Mouse (Mus musculus) cerebellum, postnatal 14 days (tissue): ENCODE measurements at regions not wholly inside any gene's neighbourhood (a gene's known extent, or its start where the extent isn't known, plus 50 kb on each side); places are given as distances from the start of the nearest gene placed in this dataset.

Source experiments
- DNase-seq, 2 experiments: peaks; one replicate each; pipeline ENCODE4 v3.0.0; 2021; ENCODE audit warnings: mixed read lengths in 2 of 2

DNA sequence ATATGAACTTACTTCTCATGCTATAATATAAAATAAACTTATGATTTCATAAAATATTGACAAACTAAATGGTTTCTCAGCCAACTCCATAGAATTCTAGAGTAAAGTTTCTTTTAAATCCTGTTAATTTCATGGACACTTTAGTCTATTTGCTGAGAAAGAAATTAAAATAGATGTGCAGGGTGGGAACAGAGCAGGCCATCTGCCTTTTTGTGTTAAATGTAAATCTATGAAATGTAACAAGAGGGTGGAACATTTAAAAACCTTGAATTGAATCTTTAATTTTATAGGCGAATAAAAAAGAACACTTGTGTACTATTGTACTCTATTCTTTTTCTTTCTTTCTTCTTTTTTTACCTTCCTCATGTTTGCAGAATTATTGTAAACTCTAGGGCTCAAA is 1050.7 kb downstream of the Tbl1xr1 start:
- no peak for DNase-seq

DNA sequence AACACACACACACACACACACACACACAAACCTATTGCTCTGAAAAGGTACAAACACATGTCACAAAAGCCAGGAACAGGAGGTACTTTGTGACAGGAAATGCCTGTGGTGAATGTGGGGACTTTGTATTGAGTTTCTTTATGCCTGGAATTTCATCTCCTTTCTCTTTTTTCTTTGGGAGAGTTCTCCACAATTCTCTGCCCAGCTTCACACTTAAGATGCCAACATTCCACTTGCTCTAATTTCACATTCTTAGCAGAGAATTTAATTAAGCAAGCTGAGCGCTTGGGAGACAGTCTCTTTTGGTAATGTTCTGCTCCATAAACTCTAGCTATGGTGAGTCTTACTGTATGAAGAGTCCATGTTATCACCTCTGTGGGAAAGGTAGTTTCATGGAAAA is 1059.1 kb downstream of the Tbl1xr1 start:
- no peak for DNase-seq

DNA sequence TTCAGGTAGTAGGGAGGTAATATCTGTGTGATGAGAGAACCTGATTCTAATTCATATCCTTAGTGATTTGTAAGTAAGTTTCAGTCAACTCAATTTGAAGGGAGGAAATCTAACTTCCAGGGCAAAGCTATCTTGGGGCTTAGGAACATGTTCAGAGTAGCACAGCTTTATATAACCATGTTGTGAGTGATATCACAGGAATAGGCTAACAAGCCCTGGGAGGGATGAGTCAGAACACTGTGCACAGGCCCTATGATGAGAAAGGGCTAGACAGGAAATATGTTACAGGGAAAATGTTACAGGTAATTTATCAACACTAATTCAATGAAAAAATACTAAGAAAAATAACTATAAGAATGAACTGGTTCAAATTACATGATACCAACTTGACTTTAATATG is 1062.5 kb downstream of the Tbl1xr1 start:
- no peak for DNase-seq

DNA sequence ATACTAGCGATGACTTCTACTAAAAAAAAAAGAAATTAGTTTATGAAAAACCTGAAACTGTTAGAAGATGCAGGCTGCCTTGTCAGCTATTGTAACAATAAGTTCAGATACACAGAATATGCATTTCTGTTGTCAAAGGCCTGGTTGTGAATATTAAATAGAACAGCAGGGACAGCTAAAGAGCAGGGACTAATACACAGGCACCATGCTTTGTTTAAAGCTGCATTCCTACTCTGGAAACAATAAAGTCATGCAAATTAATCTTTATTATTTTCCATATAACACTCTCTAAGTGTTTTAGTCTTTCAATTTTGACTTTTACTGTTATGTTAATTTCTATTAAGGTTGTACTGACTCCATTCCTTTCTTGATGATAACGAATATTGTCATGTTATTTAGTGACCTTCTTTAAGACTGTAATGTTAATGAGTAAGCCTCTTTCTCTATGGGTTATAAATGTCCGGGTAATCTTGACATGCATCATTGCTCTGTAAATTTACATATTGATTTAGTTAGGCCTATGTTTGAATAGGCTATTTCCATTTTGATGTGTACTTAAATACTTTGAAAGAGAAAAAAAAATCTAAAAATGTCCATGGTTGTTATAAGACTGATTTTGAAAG is 1088.5 kb downstream of the Tbl1xr1 start:
- no peak for DNase-seq

DNA sequence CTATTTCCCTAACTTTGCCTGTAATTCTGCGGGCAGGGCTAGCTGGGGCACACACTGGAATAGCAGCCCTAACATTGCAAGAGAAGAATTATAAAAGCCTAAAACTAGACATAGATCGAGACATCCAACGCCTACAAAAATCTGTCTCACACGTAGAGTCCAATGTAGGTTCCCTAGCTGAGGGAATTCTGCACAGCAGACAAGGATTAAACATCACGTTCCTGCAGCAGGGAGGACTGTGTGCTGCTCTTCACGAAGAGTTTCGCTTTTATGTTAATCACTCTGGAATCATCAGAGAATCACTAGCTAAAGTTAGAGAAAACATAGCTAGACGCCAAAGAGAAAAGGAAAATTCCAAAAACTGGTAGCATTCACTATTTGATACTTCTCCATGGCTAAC is 1106.9 kb downstream of the Tbl1xr1 start:
- DNase-seq, result no peak

DNA sequence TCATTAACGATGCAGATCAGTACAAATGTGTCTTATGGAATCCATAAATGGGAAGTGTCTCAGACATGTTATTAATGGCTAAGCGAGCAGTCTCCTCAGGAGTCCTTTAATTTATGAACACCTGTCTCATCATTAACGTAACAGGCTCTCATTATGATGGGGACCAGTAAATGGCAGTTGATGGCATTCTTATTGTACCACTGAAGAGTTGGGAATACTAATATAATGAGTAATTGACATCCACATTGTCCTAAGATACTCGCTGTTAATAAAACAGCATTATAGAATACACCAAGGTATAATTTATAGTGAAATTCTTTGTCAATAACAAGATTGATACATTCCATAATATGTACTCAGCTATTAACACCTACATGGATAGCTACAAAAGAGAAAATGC is 1112.0 kb downstream of the Tbl1xr1 start:
- DNase-seq, result no peak

DNA sequence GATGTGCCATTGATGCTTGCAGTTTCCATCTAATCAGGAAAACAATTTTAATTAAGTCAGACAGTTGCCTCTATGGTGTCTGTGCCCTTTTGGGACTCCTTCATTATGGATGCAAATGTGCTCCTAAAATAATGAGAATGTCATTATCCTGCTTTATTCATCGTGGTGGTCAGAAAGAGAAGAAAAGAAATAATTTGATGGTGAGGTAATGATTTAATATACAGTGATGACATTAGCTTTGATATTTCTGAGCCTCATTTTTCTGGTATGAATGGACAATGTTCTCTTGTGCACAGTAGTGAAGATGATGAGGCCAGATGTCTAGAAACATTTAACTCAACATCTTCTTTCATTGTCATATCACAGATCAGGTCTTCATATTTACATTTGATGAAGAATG is 1123.6 kb downstream of the Tbl1xr1 start:
- no peak for DNase-seq

DNA sequence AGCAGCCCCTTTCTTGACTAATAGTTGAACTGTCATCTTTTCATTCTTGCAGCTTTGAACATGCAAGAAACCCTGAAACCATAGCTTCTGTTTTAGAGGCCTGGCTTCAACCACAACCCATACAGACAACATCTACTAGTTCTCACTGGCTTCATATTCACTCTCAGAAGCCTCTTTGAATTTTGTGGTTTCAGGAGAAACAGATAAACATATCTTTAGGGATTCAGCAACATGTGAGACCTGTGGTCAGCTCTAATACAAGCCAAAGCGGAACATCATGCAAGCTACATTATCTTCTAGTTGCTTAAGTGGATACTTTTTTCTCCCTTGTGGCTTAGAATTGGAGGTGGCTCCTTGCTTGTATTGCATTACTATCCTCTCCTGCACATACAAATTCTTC is 1138.0 kb downstream of the Tbl1xr1 start:
- DNase-seq, result no peak

DNA sequence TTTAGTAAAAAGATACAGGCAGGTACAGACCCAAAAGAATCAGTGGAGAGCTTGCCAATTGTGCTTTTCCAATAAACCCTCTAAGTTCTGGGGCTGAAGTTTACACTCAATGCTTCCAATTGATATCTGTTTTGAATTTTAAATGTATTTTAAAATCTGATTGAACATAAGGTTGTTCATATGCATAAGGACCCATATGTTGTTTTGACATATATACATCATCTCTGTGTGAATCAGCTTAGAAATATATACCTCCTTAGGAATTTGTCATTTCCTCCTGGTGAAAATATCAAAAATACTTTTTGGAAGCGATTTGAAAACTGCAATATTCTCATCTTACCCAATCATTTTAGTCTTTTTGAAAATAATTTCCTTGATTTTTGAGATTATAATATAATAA is 1140.3 kb downstream of the Tbl1xr1 start:
- no peak for DNase-seq

DNA sequence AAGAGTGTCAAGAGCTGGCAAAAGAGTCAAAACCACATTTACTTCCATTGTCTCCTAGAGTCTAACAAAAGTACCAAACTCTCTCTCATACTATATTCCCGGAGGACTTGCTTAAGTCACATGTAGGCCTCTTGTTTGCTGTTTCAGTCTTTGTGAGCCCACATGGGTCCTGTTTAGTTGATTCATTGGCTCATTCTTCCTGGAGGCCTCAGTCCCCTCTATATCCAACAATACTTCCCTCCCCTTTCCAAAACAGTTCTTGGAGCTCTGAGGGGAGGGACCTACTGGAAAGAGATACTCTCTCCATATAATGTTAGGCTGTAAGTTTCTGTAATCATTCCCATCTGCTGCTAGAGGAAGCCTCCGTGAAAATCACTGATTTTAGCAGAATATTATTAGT is 1171.8 kb downstream of the Tbl1xr1 start:
- DNase-seq, result no peak

DNA sequence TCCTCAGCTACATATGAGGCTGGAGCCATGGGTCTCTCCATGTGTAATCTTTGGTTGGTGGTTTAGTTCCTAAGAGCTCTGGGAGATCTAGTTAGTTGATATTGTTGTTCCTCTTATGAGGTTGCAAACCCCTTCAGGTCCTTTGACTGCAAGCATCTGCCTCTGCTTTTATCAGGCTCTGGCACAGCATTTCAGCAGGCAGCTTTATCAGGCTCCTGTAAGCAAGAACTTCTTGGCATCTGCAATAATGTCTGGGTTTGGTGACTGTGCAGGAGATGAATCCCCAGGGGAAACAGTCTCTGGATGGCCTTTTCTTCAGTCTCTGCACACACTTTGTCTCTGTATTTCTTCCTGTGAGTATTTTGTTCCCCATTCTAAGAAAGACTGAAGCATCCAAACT is 1175.7 kb downstream of the Tbl1xr1 start:
- no peak for DNase-seq

DNA sequence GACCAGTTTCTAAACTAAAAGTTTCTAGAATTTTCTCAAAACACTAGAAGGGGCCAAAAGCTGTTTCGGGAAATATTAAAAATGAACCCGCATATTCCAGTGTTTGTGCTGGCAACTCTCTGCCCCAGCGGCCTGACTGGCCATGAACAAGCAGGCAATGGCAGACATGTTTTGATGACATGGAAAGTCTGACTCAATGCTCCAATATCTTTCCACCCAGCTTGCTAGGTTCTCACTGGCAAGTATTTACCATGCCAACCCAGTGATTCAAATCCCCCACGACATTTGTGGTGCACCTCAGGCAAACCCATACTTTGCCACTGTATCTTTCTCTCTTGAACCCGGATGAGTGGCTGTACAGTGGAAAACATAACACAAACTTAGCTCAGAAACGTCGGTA is 1222.4 kb downstream of the Tbl1xr1 start:
- DNase-seq, result no peak

DNA sequence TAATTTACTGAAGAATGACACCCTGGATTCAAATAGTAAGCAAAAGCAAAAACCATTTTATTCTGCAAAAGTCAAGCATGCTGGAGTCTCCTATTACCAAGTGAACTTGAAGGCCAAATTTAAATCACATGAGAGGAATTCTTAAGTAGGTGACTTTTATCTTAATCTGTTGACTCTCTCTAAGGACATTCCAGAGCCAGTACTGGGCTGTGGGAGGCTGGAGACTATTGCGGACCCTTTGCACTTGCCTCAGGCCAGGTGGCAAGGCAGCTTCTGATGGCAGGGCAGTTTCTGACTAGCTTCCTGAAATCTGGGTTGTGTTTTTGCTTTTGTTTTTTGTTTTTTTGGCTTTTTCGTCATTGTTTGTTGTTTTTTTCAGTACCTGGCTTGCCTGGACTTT is 1257.8 kb downstream of the Tbl1xr1 start:
- DNase-seq, result no peak

DNA sequence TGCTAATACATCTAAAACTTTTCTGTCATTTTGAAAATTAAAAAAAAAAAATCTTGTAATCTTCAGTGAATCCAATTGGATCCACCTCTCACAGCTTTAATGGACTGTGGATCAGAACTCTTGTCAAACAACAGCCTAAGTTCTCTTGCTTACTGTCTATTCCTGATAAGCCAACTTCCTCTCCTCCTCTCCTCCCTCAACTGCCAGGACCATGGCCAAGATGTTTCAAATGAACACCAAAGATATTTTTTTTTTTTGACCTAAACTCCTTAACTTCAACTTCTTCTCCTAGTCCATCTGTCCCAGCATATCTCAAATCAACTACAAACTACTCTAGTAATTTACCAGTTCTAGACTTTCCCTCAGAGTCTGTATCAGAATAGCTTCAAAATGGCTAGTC is 1258.5 kb downstream of the Tbl1xr1 start:
- DNase-seq, result no peak

DNA sequence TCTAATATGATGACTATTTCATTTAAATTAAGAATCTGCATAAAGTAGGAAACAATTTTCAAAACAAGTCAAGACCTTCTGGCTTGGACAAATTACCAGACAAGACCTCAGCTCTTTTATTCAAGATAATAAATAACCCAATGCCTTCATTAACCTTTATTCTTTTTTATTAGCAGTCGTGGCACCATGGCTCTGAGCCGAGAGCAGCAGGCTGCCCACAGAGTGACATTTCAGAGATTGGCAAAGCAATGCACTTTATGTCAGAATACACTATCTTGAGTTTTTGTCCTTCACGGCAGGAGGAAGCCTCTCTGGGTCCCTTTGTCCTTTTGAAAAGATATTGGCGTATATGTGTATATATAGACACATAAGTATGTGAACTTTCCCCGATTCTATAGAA is 1297.9 kb downstream of the Tbl1xr1 start:
- peak; percentile 28 to 50 for DNase-seq

DNA sequence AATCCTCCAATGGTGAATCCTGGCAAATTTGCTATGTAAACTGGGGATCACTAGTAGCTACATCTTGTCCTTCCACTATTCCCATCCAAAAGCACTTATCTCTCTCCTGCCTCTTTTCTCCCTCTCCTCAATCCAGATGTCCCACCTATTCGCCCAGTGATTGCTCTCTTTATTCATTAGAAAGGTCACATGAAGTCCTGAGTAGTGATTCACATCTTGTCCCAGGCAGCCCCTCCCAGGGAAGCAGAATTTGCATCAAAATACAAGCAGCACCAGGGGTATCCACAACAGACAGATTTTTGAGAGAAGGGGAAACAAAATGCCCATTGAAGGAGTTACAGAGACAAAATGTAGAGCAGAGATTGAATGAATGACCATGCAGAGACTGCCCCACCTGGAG is 1328.4 kb downstream of the Tbl1xr1 start:
- DNase-seq, result no peak

DNA sequence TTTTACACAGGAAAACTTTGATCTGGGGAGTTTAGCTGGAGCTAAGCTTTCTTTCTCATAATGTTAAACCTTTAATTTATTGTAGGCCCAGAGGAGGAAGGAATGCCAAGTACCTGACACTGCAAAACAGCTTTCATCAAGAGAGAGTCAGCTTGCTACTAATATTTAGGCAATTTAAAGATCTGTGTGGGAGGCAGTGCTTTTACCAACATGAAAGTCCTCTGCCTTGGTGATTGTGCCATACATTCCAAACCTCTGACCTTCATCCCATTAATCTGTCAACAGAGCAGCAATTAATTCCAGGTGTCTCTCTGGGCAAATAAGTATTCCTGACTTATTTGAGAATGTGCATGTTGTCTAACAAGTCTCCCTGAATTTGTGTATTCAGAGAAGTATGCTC is 1333.0 kb downstream of the Tbl1xr1 start:
- no peak for DNase-seq

DNA sequence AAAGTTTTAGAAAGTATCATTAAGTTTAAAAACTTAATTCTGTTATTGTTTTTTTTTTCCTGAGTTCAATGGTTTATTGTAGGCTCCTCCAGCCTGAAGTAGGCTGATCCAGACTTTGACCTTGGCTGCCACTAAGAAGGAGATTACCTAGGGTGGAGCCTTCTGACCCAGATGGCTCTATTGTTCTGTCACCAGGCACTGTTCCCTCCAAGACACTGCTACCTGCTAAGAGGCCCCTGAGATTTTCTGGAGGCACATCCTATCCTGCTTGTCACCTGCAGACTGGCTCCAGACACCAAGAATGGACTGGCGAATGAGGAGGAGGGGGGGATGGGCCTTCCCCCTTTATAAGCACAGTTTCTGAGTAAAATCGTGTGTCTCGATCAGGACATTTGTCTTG is 1350.5 kb downstream of the Tbl1xr1 start:
- peak in 1 of 2 experiments; percentile 2 for DNase-seq

DNA sequence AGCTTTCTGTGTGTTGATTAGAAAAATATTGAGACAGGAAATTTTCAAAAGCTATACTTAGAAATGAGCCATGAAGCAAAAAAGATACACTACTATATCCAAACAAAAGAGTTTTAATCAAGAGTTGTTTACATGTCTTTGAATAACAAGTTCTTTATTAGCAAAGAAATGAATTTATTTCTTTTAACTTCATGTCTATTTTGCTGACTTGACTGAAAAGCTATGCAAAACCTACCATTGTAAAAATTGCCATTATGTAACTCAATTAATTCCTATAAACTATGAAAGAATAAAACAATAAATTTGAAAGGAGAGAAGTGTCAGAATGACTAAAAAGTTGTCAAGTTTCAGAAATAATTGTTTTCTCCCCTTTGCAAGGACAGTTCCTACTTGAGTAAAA is 1358.6 kb downstream of the Tbl1xr1 start:
- DNase-seq, result no peak

DNA sequence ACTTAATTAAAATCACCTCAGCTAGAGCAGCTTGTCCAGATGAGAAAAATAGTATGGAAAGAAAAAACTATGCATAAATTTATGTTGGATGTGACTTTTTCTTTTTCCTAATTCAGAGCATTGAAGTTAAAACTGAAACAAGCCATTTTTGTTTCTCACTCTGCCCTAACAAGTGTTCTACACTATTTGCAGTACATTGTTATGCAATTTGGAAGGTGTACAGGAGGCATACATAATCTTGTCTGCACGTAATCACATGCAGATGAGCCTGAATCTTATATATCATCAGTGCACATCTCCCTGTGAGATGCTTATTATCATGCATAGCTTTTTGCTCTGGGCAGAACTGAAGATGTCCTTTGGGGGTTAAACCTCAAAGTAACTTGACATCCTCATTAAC is 1381.3 kb downstream of the Tbl1xr1 start:
- DNase-seq, result no peak

DNA sequence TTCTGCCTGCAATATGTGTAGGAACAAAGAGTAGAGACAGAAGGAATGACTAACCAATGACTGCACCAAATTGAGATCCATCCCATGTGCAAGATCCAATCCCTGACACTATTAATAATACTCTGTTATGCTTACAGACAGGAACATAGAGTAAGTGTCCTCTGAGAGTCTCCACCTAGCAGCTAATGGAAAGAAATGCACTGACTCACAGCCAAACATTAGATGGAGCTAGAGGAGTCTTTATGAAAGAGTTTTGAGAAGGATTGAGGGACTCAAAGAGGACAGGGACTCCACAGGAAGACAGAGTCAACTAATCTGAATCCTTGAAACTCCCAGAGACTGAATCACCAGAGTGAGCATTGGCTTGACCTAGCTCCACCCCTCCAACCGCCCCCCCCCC is 1423.4 kb downstream of the Tbl1xr1 start:
- no peak for DNase-seq

DNA sequence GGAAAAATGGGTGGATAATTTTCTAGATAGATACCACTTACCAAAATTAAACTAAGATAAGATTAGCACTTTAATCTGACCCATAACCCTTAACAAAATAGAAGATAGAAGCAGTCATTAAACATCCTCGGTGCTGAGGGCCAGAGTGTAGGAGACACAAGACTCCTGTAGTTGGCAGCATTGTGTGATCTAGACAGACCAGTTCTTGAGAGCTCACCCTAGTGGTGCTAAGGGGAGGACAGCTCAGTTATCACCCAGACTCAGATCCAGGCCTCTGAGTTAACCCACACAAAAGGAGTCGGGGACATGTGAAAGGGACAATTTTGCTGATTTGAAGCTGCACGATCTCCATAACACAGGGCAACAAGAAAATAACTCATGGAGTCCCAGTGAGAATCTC is 1471.1 kb downstream of the Tbl1xr1 start:
- DNase-seq, result no peak

DNA sequence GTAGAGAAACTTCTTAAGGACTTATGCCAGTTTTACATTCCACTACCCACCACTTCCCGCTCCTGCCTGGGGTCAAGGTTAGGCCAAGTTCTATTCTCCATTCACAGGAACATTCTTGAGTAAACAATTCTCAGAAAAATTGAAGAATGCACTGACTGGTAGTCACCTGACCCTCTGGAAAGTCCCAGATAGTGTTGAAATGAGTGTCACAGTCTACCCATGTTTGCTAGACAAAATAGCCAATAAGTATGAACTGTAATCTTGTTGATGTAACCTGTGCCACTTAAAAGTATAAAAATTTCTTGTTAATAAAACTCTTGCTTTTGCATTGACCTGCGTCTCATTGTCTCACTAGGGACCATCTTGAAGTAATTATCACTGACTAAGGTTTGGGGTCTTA is 1487.9 kb downstream of the Tbl1xr1 start:
- no peak for DNase-seq

DNA sequence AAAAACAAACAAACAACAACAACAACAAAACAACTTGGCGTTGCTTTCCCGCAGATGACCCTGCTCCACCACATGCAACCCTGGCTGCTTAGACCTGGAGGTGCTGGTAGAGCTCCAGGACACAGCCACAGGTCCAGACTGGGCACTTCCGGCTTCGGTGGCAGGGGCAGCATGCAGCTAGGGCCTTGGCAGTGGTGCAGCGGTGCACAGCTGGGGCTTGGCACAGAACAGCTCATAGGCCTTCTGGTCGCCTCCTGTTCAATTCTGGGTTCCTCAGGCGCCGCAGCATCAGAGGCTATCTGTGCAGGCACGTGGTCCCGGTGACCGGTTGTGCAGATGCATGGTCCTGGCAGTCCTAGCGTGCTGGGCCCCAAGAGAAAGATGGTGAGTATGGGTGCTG is 1492.4 kb downstream of the Tbl1xr1 start:
- peak; percentile 17 to 54 for DNase-seq

DNA sequence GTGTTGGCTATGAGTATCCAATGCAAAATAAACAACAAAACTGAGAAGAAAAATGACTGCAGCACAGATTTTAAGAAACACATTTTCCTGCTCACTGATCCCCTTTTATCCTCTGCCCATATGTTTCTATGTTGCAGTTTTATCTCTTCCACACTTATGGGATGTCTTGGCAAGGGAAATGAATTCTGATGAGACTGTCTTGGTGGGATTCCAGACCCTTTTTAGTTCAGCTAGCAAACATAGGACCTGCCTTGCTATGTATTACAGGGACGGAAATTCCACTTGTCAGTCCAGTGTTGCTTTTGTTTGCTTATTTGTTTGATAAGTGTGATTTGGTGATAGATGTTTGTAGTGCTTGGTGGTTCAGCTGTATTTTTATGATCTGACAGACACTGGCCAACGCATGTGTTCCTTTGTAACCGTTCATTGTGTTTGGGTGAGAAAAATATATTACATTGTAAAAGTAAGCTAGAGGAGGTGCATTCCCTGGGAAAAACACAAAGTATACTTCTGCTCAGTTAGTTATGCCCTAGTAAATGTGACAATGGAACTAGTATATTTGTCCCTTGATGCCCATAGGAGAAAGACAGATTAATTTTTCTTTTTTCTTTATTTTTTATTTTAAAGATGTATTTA is 1516.2 kb downstream of the Tbl1xr1 start:
- DNase-seq, result peak in 1 of 2 experiments; percentile 33
